Mouse (Mus musculus) limb, embryonic 14.5 days (tissue): ENCODE measurements around the gene St3gal3. TPM values are rescaled to one million over a fixed set of nuclear protein-coding genes. Genes with fewer than 3 reads are reported as not detected.

Source experiments
- ATAC-seq: fragments of 200-750 bp; cut with Nextera tagmentation; 2 replicates; pipeline ENCODE4 v1.8.0; 2017; ENCODE audit warnings: low read depth, moderate number of reproducible peaks, moderate TSS enrichment; ENCODE audit not compliant: low FRiP score
- DNase-seq: peaks from one replicate; pipeline ENCODE4 v3.0.0-alpha.2; 2015; ENCODE audit warnings: low spot score
- H3K27ac ChIP-seq: fragments of 300-500 bp; sonication (generic); replicated peaks from 2 replicates; pipeline ENCODE4 v1.5.1; 2014; ENCODE audit warnings: low read depth, mild to moderate bottlenecking, low read length, moderate library complexity, mixed read lengths
- H3K27me3 ChIP-seq: fragments of 300-500 bp; sonication (generic); 2 replicates; pipeline ENCODE4 v1.6.1; 2014; ENCODE audit warnings: low read length, mixed read lengths; ENCODE audit not compliant: control insufficient read depth, insufficient read depth
- H3K36me3 ChIP-seq: fragments of 300-500 bp; sonication (generic); 2 replicates; pipeline ENCODE4 v1.6.1; 2014; ENCODE audit warnings: mild to moderate bottlenecking, low read length, moderate library complexity, mixed read lengths; ENCODE audit not compliant: control insufficient read depth, insufficient read depth
- H3K4me1 ChIP-seq: fragments of 300-500 bp; sonication (generic); 2 replicates; pipeline ENCODE4 v1.6.1; 2014; ENCODE audit warnings: antibody characterized with exemption, low read length, mixed read lengths; ENCODE audit not compliant: control insufficient read depth, insufficient read depth
- H3K4me2 ChIP-seq: fragments of 300-500 bp; sonication (generic); replicated peaks from 2 replicates; pipeline ENCODE4 v1.6.1; 2014; ENCODE audit warnings: low read depth, mild to moderate bottlenecking, low read length, moderate library complexity; ENCODE audit not compliant: severe bottlenecking
- H3K4me3 ChIP-seq: fragments of 300-500 bp; sonication (generic); replicated peaks from 2 replicates; pipeline ENCODE4 v1.5.1; 2014; ENCODE audit warnings: low read length
- H3K9ac ChIP-seq: fragments of 300-500 bp; sonication (generic); 2 replicates; pipeline ENCODE4 v1.6.1; 2014; ENCODE audit warnings: mild to moderate bottlenecking, low read depth, low read length, moderate library complexity; ENCODE audit not compliant: severe bottlenecking
- H3K9me3 ChIP-seq: fragments of 300-500 bp; sonication (generic); 2 replicates; pipeline ENCODE4 v1.6.1; 2016; ENCODE audit warnings: low read length; ENCODE audit not compliant: control insufficient read depth
- POLR2A ChIP-seq: fragments of 200-500 bp; IDR thresholded peaks from 2 replicates; pipeline ENCODE4 v1.8.0; 2012; ENCODE audit warnings: inconsistent platforms, mild to moderate bottlenecking, moderate library complexity, borderline replicate concordance; ENCODE audit not compliant: insufficient read depth, insufficient read length; ENCODE audit errors: extremely low read depth
- WGBS: fragments of 180-500 bp; shearing (Covaris S2); extraction: QIAGEN DNeasy Blood & Tissue Kit; methylation state at CpG from one replicate; pipeline ENCODE4 v1.1.7; 2014; 5-methylcytosine and 5-hydroxymethylcytosine counted together
- polyA plus RNA-seq, 2 experiments: library from polyadenylated mRNA; depleted of rRNA in 1 of 2; stranded (reverse) in 1 of 2; unstranded in 1 of 2; fragments of >200 nt; fragmentation: Nextera tagmentation in 1 of 2; extraction: Ambion mirVana in 1 of 2; gene quantifications; 2 replicates each; pipeline versions ENCODE4 v1.2.1 to v1.2.3; 2012 to 2014

St3gal3 gene
- polyA plus RNA-seq, 2 experiments, result 5.4 to 26.1 TPM

- WGBS, result 74% methylated on average over 5 of the region's 5 CpGs
- H3K27me3 ChIP-seq, result no peaks in the 10 kb centered on the region
- TF ChIP-seq POLR2A, result no peak
- 0 out of 2 replicates have a peak, but pooled peaks cover 4% of the 10 kb centered on the region for H3K4me1 ChIP-seq
- no peak overlapping the region for H3K4me2 ChIP-seq
- ATAC-seq, result no peak
- no peak overlapping the region for H3K4me3 ChIP-seq
- H3K36me3 ChIP-seq, result no peaks in the 10 kb centered on the region
- H3K9me3 ChIP-seq, result no peaks in the 10 kb centered on the region
- no peak overlapping the region for H3K9ac ChIP-seq
- H3K27ac ChIP-seq, result no peak overlapping the region
- DNase-seq, result no peak
These were observed 160.0 kb downstream of the St3gal3 start for GRCm38 (mm10) chr4:117974719-117975118.

GRCm38 (mm10) chr4:117972999-117973398 is 161.7 kb downstream of the St3gal3 start:
- 0 out of 2 replicates have a peak, but pooled peaks cover 4% of the 10 kb centered on the region for H3K4me1 ChIP-seq
- no peak for DNase-seq
- no peaks in the 10 kb centered on the region for H3K36me3 ChIP-seq
- no peak overlapping the region for H3K9ac ChIP-seq
- H3K27me3 ChIP-seq, result no peaks in the 10 kb centered on the region
- no peak overlapping the region for H3K4me2 ChIP-seq
- H3K27ac ChIP-seq, result no peak overlapping the region
- no peak for TF ChIP-seq POLR2A
- 44% methylated on average over 10 of the region's 10 CpGs for WGBS
- H3K4me3 ChIP-seq, result no peak overlapping the region
- no peaks in the 10 kb centered on the region for H3K9me3 ChIP-seq
- ATAC-seq, result no peak

- H3K27ac ChIP-seq, result no peak overlapping the region
- no peak overlapping the region for H3K4me3 ChIP-seq
- peaks cover 9% of the 10 kb centered on the region for H3K4me1 ChIP-seq
- H3K9me3 ChIP-seq, result no peaks in the 10 kb centered on the region
- no peak overlapping the region for H3K9ac ChIP-seq
- H3K4me2 ChIP-seq, result no peak overlapping the region
- WGBS, result 56% methylated on average over 14 of the region's 14 CpGs
- ATAC-seq, result no peak; the same call in 1 of the 2 replicates
- no peak for DNase-seq
- no peak for TF ChIP-seq POLR2A
- peaks cover 3% of the 10 kb centered on the region; the same call in 1 of the 2 replicates for H3K36me3 ChIP-seq
- no peaks in the 10 kb centered on the region for H3K27me3 ChIP-seq
These were observed 170.2 kb downstream of the St3gal3 start for GRCm38 (mm10) chr4:117964346-117965025.

- Histone ChIP-seq H3K27ac (no peak overlapping the region), H3K27me3 (no peaks in the 10 kb centered on the region), H3K4me1 (no peaks in the 10 kb centered on the region), H3K9me3 (no peaks in the 10 kb centered on the region), H3K36me3 (peaks cover 26% of the 10 kb centered on the region), H3K9ac (no peak overlapping the region), H3K4me3 (no peak overlapping the region), H3K4me2 (no peak overlapping the region)
- ATAC-seq, result no peak
- no peak for TF ChIP-seq POLR2A
- 44% methylated on average over 4 of the region's 4 CpGs for WGBS
- no peak for DNase-seq
These were observed 177.2 kb downstream of the St3gal3 start for GRCm38 (mm10) chr4:117957492-117957891.

GRCm38 (mm10) chr4:117947493-117947892 is 187.2 kb downstream of the St3gal3 start:
- Histone ChIP-seq H3K27me3 (no peaks in the 10 kb centered on the region), H3K4me3 (no peak overlapping the region), H3K4me2 (no peak overlapping the region), H3K9ac (no peak overlapping the region), H3K27ac (no peak overlapping the region), H3K36me3 (peaks cover 16% of the 10 kb centered on the region), H3K9me3 (no peaks in the 10 kb centered on the region), H3K4me1 (peaks cover 7% of the 10 kb centered on the region; the same call in 1 of the 2 replicates)
- no peak for DNase-seq
- no peak for TF ChIP-seq POLR2A
- no peak for ATAC-seq
- WGBS, result 62% methylated on average over 7 of the region's 7 CpGs
